Mouse (Mus musculus) ovary, postnatal 10 days (tissue): ENCODE measurements around the gene Fer.

Experiments
- DNase-seq: peaks from one replicate; pipeline ENCODE4 v3.0.0; 2022; ENCODE audit warnings: low spot score

Gene Fer

GRCm38 (mm10) chr17:64086875-64087608, 224.2 kb downstream of the Fer start:
- DNase-seq, result no peak

- DNase-seq, result no peak
These were observed 225.0 kb downstream of the Fer start for GRCm38 (mm10) chr17:64087871-64088270.

GRCm38 (mm10) chr17:64093716-64094115, 230.9 kb downstream of the Fer start:
- no peak for DNase-seq

DNA sequence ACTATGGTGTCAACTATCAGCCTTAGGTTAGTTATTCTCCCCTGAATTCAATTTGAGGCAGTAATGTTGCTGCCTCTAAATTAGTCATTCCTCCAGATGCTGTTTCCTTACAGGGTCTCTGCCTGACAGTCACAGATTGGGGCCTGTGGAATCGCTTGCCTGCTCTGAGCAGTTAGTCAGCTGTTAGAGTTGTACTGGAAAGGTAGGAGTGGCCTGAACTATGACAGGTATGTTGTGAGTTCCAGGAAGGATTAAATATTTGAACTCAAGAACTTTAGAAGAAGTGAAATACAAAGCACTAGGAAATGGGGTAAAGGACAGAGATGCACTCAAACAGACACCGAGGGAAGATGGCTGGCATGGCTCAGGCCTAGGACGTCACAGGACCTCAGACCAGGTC, 233.9 kb downstream of the Fer start:
- no peak for DNase-seq

DNA sequence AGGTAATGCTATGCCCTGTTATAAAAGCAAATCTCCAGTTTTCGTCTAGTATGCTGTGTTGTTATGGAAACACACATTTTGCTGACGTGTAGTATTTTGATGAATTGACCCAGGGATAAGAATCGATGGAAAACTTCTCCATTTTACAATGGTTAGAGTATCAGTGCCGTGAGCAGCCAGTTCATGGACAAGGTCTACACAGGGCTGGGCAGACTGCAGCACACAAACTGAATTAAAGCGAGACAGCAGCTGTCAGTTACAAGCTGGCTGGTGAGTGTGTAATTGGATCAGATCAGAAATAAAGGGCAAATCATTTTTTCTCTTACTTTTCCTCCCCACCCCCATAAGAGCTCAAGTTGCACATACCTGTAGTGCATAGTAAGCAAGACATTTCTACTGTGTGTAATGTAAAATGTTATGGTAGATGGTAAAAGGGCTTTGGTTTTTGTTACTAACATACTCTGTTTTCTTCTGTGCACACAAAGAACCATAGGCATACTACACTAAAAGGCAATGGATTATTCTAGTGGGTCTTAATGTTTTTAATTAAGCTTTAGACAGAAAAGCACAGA, 235.0 kb downstream of the Fer start:
- DNase-seq, result no peak

GRCm38 (mm10) chr17:64099395-64100171, 236.7 kb downstream of the Fer start:
- no peak for DNase-seq

DNA sequence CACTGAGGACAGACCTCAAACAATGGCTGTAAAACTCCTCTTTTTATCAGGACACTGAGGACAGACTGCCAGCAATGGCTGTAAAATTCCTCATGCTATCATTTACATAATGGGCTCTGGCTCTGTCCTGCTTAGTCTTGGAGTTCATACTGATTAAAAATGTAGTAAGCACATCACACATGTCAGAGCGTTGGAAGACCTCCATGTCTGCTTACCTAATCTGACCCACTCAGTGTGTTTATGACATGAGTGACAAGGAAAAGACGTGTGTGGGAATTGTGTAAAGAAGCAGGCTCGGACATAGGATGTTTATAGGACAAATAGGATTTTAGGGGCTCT, 237.3 kb downstream of the Fer start:
- no peak for DNase-seq

DNA sequence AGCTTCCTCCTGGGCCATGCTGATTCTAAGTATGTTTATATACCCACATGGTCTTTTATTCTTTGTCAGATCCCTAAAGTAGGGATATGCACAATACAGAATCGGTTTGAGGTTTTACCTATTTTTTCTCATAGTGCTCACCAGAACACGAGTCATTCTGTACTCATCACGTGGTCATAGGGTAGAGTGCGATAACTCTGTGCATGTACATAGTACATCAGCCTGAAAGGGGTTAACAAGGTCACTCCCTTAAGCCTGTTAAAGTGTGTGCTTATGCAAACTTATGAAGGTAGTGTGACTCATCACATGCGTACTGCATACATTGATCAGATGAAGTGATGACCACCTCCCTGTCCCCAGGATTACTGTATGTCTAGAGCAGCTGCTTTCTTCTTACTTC, 245.9 kb downstream of the Fer start:
- no peak for DNase-seq

DNA sequence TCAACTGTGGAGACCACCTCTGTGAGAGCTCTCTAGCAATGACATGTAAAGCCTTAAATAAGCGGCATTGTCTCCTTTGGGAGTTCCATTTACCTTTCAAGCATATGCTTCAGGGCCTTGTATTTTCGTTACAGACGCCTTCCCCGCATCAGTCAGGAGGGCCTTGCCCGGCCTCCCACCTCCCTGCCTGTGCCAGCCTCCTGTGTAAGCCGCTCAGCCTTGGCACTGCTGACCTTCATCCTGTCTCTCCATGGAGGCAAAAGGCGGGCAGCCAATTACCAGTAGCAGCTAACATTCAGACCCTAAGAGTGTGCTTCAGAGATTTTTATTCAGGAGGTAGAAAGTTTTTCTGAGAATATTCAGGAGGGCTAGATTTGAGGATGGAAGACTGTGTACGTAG, 247.0 kb downstream of the Fer start:
- no peak for DNase-seq

DNA sequence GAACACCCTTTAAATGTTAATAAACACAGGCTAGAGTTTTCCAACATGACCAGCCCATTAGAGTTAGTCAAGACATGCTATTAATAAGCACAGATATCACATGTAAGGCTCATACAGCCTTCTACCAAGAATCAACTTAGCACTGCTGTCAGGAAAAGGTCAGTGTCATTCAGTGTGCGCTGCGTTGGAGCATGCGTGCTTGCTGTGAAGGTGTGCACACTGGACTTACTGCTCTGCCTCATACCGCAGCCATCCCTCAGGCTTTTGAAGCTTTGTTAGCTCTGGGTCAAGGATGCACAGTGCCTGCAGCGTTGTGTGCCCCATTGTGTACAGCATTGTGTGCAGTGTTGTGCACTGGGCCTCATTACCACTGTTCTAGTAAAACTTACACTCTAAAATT, 250.8 kb downstream of the Fer start:
- no peak for DNase-seq

- no peak for DNase-seq
These were observed 253.9 kb downstream of the Fer start for GRCm38 (mm10) chr17:64116762-64117161.

DNA sequence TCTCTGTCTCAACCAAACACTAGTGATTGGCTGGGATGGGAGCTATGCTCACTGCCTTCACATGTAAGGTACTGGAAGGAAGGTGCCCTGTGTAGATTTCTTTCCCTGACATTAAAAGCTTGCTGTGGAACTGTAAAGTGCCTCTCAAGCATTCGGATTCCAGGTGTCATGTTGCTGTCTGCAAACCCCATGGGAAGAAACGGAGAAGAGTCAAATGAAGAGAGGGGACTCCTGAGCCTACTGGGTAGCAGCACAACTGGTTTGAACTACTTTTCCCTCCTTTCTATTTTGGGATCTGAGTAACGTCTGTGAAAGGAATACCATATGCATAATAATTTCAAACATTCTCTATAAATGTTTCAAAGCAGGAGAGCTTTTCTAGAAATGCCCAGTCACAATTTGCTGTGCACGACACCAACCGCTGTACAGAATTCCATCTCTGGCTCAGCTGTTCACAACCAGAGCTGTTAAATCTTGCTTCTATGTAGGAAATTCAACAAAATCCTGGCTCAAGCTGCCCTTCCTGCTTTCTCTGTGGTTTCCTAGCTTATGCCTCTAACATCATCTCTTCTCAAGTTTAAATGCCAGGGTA, 256.9 kb downstream of the Fer start:
- no peak for DNase-seq

DNA sequence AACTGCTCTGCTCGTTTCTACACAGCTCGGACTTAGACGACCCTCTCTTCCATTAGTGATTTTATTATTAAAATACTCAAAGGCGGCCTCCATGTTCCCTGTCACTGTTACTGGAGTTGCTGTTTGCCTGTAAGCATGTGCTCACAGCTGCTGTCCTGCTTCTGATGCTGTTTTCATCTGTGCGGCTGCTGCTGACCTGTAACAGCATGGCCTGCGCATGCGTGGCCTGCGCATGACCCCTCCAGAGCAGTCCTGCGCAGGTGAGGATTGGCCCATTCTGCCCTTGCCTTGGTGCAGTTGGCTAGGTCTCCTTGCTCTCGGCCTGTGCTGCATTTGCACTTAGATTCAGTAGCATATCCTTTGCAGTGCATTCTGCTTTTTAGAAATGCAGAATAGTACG, 259.7 kb downstream of the Fer start:
- DNase-seq, result no peak

DNA sequence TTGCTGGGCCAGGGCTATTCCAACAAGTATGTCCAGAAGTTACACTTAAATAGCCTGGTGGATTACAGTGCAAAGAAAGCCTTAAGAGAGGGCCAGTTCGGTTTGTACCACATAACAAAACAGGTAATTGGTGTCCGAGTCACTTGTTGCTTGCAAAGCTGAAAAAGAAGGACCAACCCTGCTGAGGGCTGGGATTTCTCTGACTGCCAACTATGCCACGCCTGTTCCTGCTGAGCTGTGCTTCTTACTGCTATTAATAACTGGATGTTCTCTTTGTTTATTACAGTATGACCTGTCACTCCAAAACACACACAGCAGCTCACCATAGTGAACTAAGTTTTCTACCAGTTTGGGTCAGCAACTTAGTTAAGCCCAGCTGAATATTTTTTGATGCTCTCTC, 260.9 kb downstream of the Fer start:
- no peak for DNase-seq

DNA sequence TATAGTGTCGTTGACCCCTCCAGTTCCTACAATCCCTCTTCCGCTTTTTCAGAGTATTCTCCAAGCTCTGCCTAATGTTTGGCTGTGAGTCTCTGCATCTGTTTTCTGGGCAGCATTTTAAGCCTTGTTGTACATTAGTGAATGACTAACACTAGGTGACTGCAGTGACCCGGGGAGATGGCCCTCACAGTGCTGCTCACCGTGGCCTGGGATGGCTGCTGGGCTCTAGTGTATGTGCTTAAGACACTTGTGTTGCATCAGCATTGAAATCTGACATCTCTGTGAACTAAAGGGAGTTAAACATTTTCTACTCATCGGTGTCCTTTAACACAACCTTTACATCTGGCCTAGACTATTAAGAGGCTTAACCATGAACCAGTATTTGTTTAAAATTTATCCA, 264.0 kb downstream of the Fer start:
- DNase-seq, result no peak

DNA sequence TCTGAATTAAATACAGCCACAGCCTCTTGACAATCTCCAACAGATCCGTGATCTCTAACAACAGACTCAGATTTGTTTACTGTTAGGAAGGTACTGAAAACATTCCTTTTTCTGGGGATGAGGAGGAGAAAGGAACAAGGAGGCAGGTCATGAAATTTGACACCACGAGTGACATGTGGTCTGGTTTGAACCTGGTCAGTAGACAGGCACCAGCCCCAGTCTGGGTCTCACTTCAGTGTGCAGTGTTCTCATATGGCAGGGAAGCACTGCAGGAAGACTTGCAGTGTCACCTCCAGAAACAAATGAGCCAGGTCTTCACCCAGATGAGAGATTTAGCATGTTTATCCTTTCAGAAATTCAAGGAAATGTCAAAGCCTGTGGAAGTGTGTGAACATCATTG, 266.9 kb downstream of the Fer start:
- no peak for DNase-seq

DNA sequence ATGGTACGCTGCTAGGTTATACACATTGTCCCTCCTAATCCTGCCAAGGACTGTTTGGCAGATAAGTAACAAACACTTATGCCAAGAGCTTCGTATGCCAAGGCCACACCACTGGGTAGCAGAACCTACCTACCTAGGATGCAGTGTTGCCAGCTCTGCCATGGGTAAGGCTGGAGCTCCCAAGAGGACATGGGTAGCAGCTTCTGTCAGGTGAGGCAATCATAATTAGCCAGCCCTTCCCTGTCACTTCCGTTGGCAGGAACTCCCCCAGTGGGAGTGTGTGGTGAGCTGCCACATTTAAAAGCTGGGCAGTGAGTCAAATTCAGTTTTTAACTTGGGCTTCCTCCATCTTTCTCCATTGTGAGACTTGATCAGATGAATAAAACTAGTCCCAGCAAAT, 267.5 kb downstream of the Fer start:
- DNase-seq, result no peak

- no peak for DNase-seq
These were observed 269.3 kb downstream of the Fer start for GRCm38 (mm10) chr17:64132183-64132582.

GRCm38 (mm10) chr17:64135941-64136650, 273.2 kb downstream of the Fer start:
- no peak for DNase-seq

- DNase-seq, result no peak
These were observed 275.3 kb downstream of the Fer start for GRCm38 (mm10) chr17:64138036-64138717.

GRCm38 (mm10) chr17:64139231-64139915, 276.5 kb downstream of the Fer start:
- DNase-seq, result no peak
